ENCODE assay signal across 8 mouse cellular contexts in the genomic region with DNA sequence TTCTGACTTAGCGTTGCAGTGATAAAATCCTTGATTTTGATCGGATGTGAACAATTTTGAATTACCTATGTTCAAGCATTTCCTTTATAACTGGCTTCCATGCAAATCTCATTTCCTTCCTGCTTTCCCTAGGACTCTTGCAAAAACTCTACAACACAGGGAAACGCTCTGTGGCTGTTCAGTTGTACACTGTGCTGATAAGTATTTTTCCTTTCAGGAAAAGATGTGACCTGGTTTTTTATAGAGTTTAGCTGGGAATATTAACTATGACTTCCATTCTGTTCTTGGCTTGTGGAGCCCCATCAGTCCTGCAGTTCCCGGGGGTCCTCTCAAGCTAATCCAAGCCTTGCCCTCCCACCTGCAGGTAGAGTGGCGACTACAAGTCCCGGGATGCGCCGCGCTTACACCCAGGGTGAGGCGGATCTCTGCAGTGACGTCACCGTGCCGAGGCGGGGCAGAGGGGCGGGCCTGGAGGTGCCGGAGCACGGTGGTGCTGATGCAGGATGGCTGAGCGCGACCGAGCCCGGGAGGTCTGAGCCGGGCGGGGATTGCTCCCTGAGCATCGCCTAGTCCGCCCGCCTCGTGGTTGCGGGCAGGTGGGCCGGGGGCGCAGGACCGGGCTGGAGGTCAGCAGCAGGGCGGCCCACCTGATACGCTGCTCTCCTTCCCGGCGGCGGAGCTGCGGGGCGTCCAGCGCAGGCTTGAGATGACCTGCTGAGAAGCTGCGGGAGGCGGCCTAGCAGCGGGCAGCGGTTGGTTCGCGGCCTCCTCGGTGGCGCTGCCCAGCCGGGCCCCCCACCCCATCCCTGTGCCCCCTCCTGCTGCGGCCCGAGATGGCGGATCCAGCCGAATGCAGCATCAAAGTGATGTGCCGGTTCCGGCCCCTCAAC. TPM values are rescaled to one million over a fixed set of nuclear protein-coding genes. Genes with fewer than 3 reads are reported as not detected.
A peak's percentile ranks its signal among the peaks of the same experiment; 100 is the strongest.
DNase-seq lines count a peak whose midpoint lies in the region; ATAC-seq and TF ChIP-seq lines count a peak whose summit lies in the region.

TSS of gene Kif5c (plus strand) at position 470 of the 890 bp plus-strand sequence.

- ATAC-seq in hindbrain, embryonic 14.5 days (ENCODE audit: low FRiP score): peak; percentile 97
- ATAC-seq in lung, postnatal 0 days: peak; percentile 96

- TF ChIP-seq CTCF in lung, postnatal 0 days (IDR thresholded peaks at IDR 0.05): no peak

- H3K4me1 ChIP-seq in hindbrain, embryonic 14.5 days (replicated peaks; ENCODE audit: control insufficient read depth, insufficient read depth, low read length): peaks cover 24% of the 10 kb centered on the region
- peaks cover 4% of the 10 kb centered on the region; the same call in 1 of the 2 replicates for H3K4me1 ChIP-seq in lung, postnatal 0 days (ENCODE audit: insufficient read depth, low read depth, low read length)

- H3K4me3 ChIP-seq in hindbrain, embryonic 14.5 days (replicated peaks; ENCODE audit: low read length): peak within 1 kb of the TSS; percentile 98
- H3K4me3 ChIP-seq in lung, postnatal 0 days (ENCODE audit: low read depth, low read length): peak within 1 kb of the TSS; percentile 38

- peak; percentile 87 for DNase-seq in T-cell, adult 2 months (ENCODE audit: low spot score)
- peak; percentile 95 to 98 for DNase-seq in cerebellum, postnatal 36 days
- peak; percentile 92 to 95 for DNase-seq in frontal cortex, postnatal 36 days (ENCODE audit: low spot score in 2 of 2)
- peak; percentile 92 for DNase-seq in hindbrain, embryonic 14.5 days (ENCODE audit: low spot score)
- peak; percentile 90 to 95 for DNase-seq in layer of hippocampus, postnatal 14 days (ENCODE audit: low spot score in 2 of 2)
- DNase-seq in lung, postnatal 0 days (ENCODE audit: low spot score): peak; percentile 71
- DNase-seq in ovary, postnatal 14 days (ENCODE audit: low spot score): peak; percentile 72
- DNase-seq in thymus, postnatal 0 days (ENCODE audit: low spot score): peak; percentile 83

- H3K4me2 ChIP-seq in hindbrain, embryonic 14.5 days (replicated peaks): peak within 1 kb of the TSS; percentile 73
- peak within 1 kb of the TSS; percentile 66 for H3K4me2 ChIP-seq in lung, postnatal 0 days (replicated peaks; ENCODE audit: low read depth, low read length)

- peak within 1 kb of the TSS; percentile 99 for H3K9ac ChIP-seq in hindbrain, embryonic 14.5 days
- H3K9ac ChIP-seq in lung, postnatal 0 days (replicated peaks; ENCODE audit: low read depth): no peak within 1 kb of the TSS

- H3K9me3 ChIP-seq in hindbrain, embryonic 14.5 days (ENCODE audit: control insufficient read depth, low read length): no peaks in the 10 kb centered on the region
- no peaks in the 10 kb centered on the region for H3K9me3 ChIP-seq in lung, postnatal 0 days (ENCODE audit: low read length)

- TF ChIP-seq EP300 in lung, postnatal 0 days (IDR thresholded peaks at IDR 0.05): no peak

- H3K36me3 ChIP-seq in hindbrain, embryonic 14.5 days (replicated peaks; ENCODE audit: control insufficient read depth, insufficient read depth): peaks cover 10% of the 10 kb centered on the region; the same call in 1 of the 2 replicates
- H3K36me3 ChIP-seq in lung, postnatal 0 days (ENCODE audit: insufficient read depth, low read length): no peaks in the 10 kb centered on the region

- no peaks in the 10 kb centered on the region for H3K27me3 ChIP-seq in hindbrain, embryonic 14.5 days (ENCODE audit: control insufficient read depth, insufficient read depth, low read length)
- H3K27me3 ChIP-seq in lung, postnatal 0 days (replicated peaks; ENCODE audit: insufficient read depth, low read length): peaks cover 24% of the 10 kb centered on the region

- WGBS in hindbrain, embryonic 14.5 days: 7% methylated on average over 43 of the region's 54 CpGs
- 5% methylated on average over 41 of the region's 54 CpGs for WGBS in lung, postnatal 0 days

- H3K27ac ChIP-seq in hindbrain, embryonic 14.5 days: peak within 1 kb of the TSS; percentile 94
- no peak within 1 kb of the TSS for H3K27ac ChIP-seq in lung, postnatal 0 days (ENCODE audit: low read length)

RNA-seq across cellular contexts. Expression of gene Kif5c, which starts in this region (rescaled TPM):
- 224 and 233 TPM in 2 replicates for polyA plus RNA-seq in hindbrain, embryonic 14.5 days (2014; fragmentation: Nextera tagmentation; extraction: Ambion mirVana)
- 100 to 1,000 TPM; 557 to 563 TPM for total RNA-seq in layer of hippocampus, postnatal 14 days (2021)
- 0.17 and 0.20 TPM in 2 replicates for polyA plus RNA-seq in lung, postnatal 0 days (2015; fragmentation: Nextera tagmentation; extraction: Ambion mirVana)
- polyA plus RNA-seq in thymus, postnatal 0 days (2015; fragmentation: Nextera tagmentation; extraction: Ambion mirVana): 0.66 and 0.72 TPM in 2 replicates

Comparison
In these comparisons a context has a peak if more than half of its experiments do, and no peak if none do; other contexts are left out.
1. RNA of gene Kif5c (polyA plus RNA-seq): 224 to 233 TPM in hindbrain, embryonic 14.5 days; 0.66 to 0.72 TPM in thymus, postnatal 0 days and 0.17 to 0.20 TPM in lung, postnatal 0 days; every median in the first group is over 100 times any median in the second.
2. Peak in DNase-seq, ATAC-seq, H3K4me3 ChIP-seq and H3K4me2 ChIP-seq in lung, postnatal 0 days; RNA of the gene not detected or under 1 TPM.
3. Peak in DNase-seq in thymus, postnatal 0 days; RNA of the gene not detected or under 1 TPM.
4. Peak in every context shown above with its lines, with median percentiles within 50 percentile points of each other: DNase-seq.